Mouse (Mus musculus) megakaryocyte, embryonic 14.5 days (primary cell): ENCODE measurements at regions not wholly inside any gene's neighbourhood (a gene's known extent, or its start where the extent isn't known, plus 50 kb on each side); places are given as distances from the start of the nearest gene placed in this dataset.

Source experiments
- H3K27me3 ChIP-seq: replicated peaks from 2 replicates; pipeline ENCODE3; 2012; ENCODE audit warnings: inconsistent platforms
- H3K36me3 ChIP-seq: replicated peaks from 2 replicates; pipeline ENCODE3; 2012; ENCODE audit warnings: low read length, inconsistent platforms, mixed read lengths
- H3K4me1 ChIP-seq: 2 replicates; pipeline ENCODE4 v1.6.1; 2012; ENCODE audit warnings: inconsistent platforms
- H3K4me3 ChIP-seq: replicated peaks from 2 replicates; pipeline ENCODE3; 2012; ENCODE audit warnings: moderate library complexity, mild to moderate bottlenecking, inconsistent platforms
- H3K9me3 ChIP-seq: 2 replicates; pipeline ENCODE4 v1.6.1; 2012; ENCODE audit warnings: inconsistent platforms
- FLI1 ChIP-seq: IDR thresholded peaks from 2 replicates; pipeline ENCODE4 v1.6.1; 2012; ENCODE audit warnings: low read length, inconsistent platforms, mixed read lengths
- GATA1 ChIP-seq: IDR thresholded peaks from 3 replicates; pipeline ENCODE4 v1.6.1; 2012; ENCODE audit warnings: mixed read lengths, low read length, inconsistent platforms, borderline replicate concordance

DNA sequence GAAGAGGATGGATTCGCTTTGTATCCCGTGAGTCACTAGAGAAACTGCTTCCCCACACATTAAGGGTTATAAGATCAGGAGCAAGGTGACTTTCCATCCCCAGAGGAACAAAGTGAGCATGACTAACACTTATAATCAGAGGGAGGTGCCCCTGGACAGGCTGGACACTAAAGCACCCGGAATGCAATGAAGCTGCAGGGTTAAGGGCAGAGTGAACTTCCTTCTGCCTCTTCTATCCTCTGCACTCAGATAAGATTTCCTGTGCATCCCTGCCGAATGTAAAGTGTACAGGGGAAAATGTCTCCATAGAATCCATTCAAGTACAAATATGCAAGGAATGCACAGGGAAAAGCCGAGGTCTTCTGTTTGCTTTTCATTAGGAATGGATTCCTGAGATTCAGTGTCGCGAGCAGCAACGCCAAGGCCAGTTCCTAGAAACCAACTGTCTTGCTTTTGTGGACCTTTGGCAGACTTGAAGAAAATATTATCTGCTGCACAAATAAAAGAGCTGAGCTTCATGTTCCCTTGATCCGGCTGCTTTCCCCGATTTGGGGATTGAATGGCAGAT is 58.5 kb upstream of the Fbxl7 start:
- H3K27me3 ChIP-seq = no peaks in the 10 kb centered on the region
- H3K4me1 ChIP-seq = no peaks in the 10 kb centered on the region
- H3K4me3 ChIP-seq = no peak overlapping the region
- peaks cover 14% of the 10 kb centered on the region for H3K9me3 ChIP-seq
- H3K36me3 ChIP-seq = no peaks in the 10 kb centered on the region
- TF ChIP-seq FLI1 = no peak
- no peak for TF ChIP-seq GATA1

DNA sequence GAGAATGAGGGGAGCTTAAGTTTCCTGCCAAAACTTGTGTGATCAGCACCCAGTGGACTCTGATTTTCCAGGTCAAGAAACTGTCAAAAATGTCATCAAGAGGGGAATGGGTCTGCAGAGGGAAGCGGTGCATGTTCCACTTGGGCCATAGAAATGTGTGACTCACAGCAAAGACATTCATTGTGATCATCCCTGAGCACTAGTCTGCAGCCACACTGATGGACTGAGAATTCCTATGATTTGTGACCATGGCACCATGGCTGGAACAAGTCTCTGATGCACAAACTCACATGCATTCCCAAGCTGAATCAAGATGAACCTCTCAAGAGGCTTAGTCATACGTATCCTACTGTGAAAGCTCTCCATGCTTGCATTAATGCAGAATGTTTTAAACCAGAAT is 63.6 kb upstream of the Fbxl7 start:
- H3K4me3 ChIP-seq = no peak overlapping the region
- H3K9me3 ChIP-seq = peaks cover 5% of the 10 kb centered on the region; the same call in 1 of the 2 replicates
- TF ChIP-seq FLI1 (no peak), GATA1 (no peak)
- no peaks in the 10 kb centered on the region for H3K4me1 ChIP-seq
- H3K36me3 ChIP-seq = no peaks in the 10 kb centered on the region
- no peaks in the 10 kb centered on the region for H3K27me3 ChIP-seq

GRCm38 (mm10) chr15:26968392-26969025 is 73.1 kb upstream of the Fbxl7 start:
- H3K36me3 ChIP-seq = no peaks in the 10 kb centered on the region
- no peaks in the 10 kb centered on the region for H3K27me3 ChIP-seq
- no peaks in the 10 kb centered on the region for H3K9me3 ChIP-seq
- no peaks in the 10 kb centered on the region for H3K4me1 ChIP-seq
- TF ChIP-seq FLI1 (no peak), GATA1 (no peak)
- H3K4me3 ChIP-seq = no peak overlapping the region

- H3K36me3 ChIP-seq = no peaks in the 10 kb centered on the region
- no peaks in the 10 kb centered on the region for H3K27me3 ChIP-seq
- no peaks in the 10 kb centered on the region for H3K4me1 ChIP-seq
- H3K9me3 ChIP-seq = no peaks in the 10 kb centered on the region
- no peak overlapping the region for H3K4me3 ChIP-seq
- TF ChIP-seq GATA1 (no peak), FLI1 (no peak)
Observed at GRCm38 (mm10) chr15:26970770-26971169, 75.4 kb upstream of the Fbxl7 start.

DNA sequence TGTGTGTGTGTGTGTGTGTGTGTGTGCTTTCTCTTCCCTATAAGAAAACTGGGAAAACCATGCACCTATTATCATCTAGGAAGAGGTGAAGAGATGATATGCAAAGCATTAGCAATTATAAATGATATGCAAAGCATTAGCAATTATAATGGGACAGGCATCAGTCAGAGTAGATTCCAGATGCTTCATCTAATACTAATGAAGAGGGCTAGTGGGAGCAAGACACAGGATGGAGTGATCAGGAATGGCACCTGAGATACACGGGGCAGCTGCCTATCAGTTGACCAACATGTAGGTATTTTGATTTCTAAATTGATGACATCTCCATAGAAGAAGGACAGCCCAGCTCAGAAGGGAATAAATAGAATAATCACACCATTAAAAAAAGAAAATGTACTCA is 97.7 kb upstream of the Fbxl7 start:
- TF ChIP-seq GATA1 = no peak
- no peak for TF ChIP-seq FLI1
- peaks cover 11% of the 10 kb centered on the region; the same call in 1 of the 2 replicates for H3K9me3 ChIP-seq
- H3K27me3 ChIP-seq = no peaks in the 10 kb centered on the region
- H3K36me3 ChIP-seq = no peaks in the 10 kb centered on the region
- H3K4me1 ChIP-seq = no peaks in the 10 kb centered on the region
- no peak overlapping the region for H3K4me3 ChIP-seq

DNA sequence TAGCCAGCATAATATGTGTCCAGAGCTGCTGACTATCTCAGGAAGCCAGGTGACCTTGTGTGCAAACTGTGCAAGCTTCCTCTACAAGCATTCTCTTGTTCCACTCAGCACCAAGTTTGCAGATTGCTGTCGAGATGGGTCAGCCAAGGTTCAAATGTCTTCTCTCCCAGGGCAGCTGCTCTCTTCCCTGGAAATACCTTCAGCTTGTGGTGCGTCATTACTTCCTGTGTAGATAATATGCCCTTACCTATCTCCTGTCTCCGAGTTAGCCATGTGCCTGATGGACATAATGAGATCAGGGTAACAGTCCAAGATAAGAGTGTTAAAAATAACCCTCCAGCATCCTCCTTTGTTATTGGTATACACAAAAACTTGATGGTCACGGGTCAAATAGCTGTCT is 113.7 kb upstream of the Fbxl7 start:
- no peaks in the 10 kb centered on the region for H3K36me3 ChIP-seq
- TF ChIP-seq FLI1 = no peak
- TF ChIP-seq GATA1 = no peak
- no peaks in the 10 kb centered on the region for H3K4me1 ChIP-seq
- no peaks in the 10 kb centered on the region for H3K9me3 ChIP-seq
- no peaks in the 10 kb centered on the region for H3K27me3 ChIP-seq
- no peak overlapping the region for H3K4me3 ChIP-seq

DNA sequence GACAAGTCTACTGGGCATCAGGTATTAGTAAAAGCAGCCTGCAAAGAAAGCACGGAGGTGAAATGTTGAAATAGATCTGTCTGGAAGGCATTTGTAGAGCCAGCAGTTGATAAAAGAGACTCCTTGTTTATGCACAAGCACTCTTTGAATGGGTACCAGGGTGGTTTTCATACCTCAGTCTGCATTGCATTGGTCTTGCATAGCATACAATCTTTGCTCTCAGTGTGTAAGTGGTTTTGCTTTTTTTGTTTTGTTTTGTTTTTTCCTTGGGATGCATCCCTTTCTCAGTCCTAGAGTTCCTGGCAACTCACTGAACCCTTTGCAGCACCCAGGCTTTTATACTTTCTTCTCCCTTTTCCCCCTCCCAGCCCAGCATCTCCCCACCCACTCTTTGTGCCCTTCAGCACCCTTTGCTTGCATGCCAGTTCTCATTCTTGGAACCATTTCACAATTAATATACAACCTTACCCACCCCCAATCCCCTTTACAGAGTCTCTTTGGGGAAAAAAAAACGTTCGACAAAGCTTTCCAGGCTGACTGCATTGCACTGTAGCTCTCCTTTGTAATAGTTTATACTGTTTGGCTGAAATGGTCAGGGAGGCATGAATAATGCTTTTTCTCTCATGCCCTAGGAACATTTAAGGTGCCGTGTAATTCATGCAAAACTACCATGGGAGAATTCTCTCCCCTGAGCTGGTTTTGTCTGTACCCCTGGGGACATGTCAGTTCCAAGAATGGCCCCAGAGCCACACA is 118.7 kb upstream of the Fbxl7 start:
- Histone ChIP-seq H3K4me1 (no peaks in the 10 kb centered on the region), H3K27me3 (no peaks in the 10 kb centered on the region), H3K36me3 (no peaks in the 10 kb centered on the region), H3K9me3 (no peaks in the 10 kb centered on the region), H3K4me3 (no peak overlapping the region)
- TF ChIP-seq GATA1 (no peak), FLI1 (no peak)

- Histone ChIP-seq H3K27me3 (no peaks in the 10 kb centered on the region), H3K9me3 (peaks cover 3% of the 10 kb centered on the region; the same call in 1 of the 2 replicates), H3K4me3 (no peak overlapping the region), H3K36me3 (no peaks in the 10 kb centered on the region), H3K4me1 (no peaks in the 10 kb centered on the region)
- TF ChIP-seq GATA1 (no peak), FLI1 (no peak)
Observed at GRCm38 (mm10) chr15:27014659-27014974, 119.2 kb upstream of the Fbxl7 start.

GRCm38 (mm10) chr15:27020471-27020870 is 125.1 kb upstream of the Fbxl7 start:
- Histone ChIP-seq H3K4me1 (no peaks in the 10 kb centered on the region), H3K9me3 (peaks cover 3% of the 10 kb centered on the region; the same call in 1 of the 2 replicates), H3K36me3 (no peaks in the 10 kb centered on the region), H3K4me3 (no peak overlapping the region), H3K27me3 (no peaks in the 10 kb centered on the region)
- TF ChIP-seq GATA1 = no peak
- no peak for TF ChIP-seq FLI1

GRCm38 (mm10) chr15:27033261-27033660 is 137.9 kb upstream of the Fbxl7 start:
- Histone ChIP-seq H3K36me3 (no peaks in the 10 kb centered on the region), H3K4me3 (no peak overlapping the region), H3K4me1 (no peaks in the 10 kb centered on the region), H3K27me3 (no peaks in the 10 kb centered on the region), H3K9me3 (no peaks in the 10 kb centered on the region)
- no peak for TF ChIP-seq GATA1
- TF ChIP-seq FLI1 = no peak
